Mouse (Mus musculus) gastrocnemius, postnatal 36 days (tissue): ENCODE results near the gene Vmn1r176. TPM values are rescaled to one million over a fixed set of nuclear protein-coding genes. Genes with fewer than 3 reads are reported as not detected.
"Not testable (repeated sequence)": the region's sequence is repeated elsewhere in the genome, so short reads cannot be mapped to it uniquely, and the experiment has no call there.

Source experiments
- DNase-seq, 2 experiments: peaks; one replicate each; pipeline ENCODE4 v3.0.0; 2022
- intact Hi-C: fragments of 180-260 bp; cut with DNase I; formaldehyde crosslinking; loops from one replicate; pipeline ENCODE4 v1.15.1; 2025
- long read RNA-seq, 2 experiments: library from polyadenylated mRNA; stranded (forward); transcript quantifications; one replicate each; pipeline ENCODE4 v2.0.0; 2021
- total RNA-seq, 2 experiments: library from RNA; stranded (reverse); gene quantifications; 2 replicates each; pipeline ENCODE4 v1.2.3; 2021

The Vmn1r176 gene
- not detected for total RNA-seq
- long read RNA-seq, experiment 1 = 0 reads
- long read RNA-seq, experiment 2 = 0 reads

- DNase-seq, intact Hi-C loops: not testable (repeated sequence)
Measured at GRCm38 (mm10) chr7:23837272-23837671, at the start of gene Vmn1r176. Gene Vmn1r176 (minus strand): TSS chr7:23837372.

- intact Hi-C loops, DNase-seq: not testable (repeated sequence)
Measured at GRCm38 (mm10) chr7:23876918-23877317, 39.7 kb upstream of the Vmn1r176 start.

GRCm38 (mm10) chr7:23866349-23866748, 29.2 kb upstream of the Vmn1r176 start, which contains the start of gene Vmn1r177:
Gene Vmn1r177 (minus strand): TSS chr7:23866449.
- DNase-seq, intact Hi-C loops: not testable (repeated sequence)

GRCm38 (mm10) chr7:23810543-23810942, 26.6 kb downstream of the Vmn1r176 start, which contains the start of gene Vmn1r175:
Gene Vmn1r175 (minus strand): TSS chr7:23810643.
- DNase-seq, intact Hi-C loops: not testable (repeated sequence)

GRCm38 (mm10) chr7:23784526-23784925, 52.6 kb downstream of the Vmn1r176 start:
- no peak for DNase-seq

More at GRCm38 (mm10) chr7:23784526-23784925, 52.6 kb downstream of the Vmn1r176 start:
- intact Hi-C loops = no loop called here

Other genes starting within 250 kb of the Vmn1r176 start
- not detected for gene Vmn1r170, start 231.2 kb downstream of the Vmn1r176 start, total RNA-seq
- not detected for gene Vmn1r171, start 206.7 kb downstream of the Vmn1r176 start, total RNA-seq
- not detected for gene Vmn1r172, start 179.1 kb downstream of the Vmn1r176 start, total RNA-seq
- not detected for gene Vmn1r173, start 136.7 kb downstream of the Vmn1r176 start, total RNA-seq
- gene Vmn1r174, start 85.1 kb downstream of the Vmn1r176 start, total RNA-seq = not detected
- not detected for gene Vmn1r175, start 26.7 kb downstream of the Vmn1r176 start, total RNA-seq
- gene Vmn1r177, start 29.1 kb upstream of the Vmn1r176 start, total RNA-seq = not detected
- not detected for gene Vmn1r178, start 54.6 kb upstream of the Vmn1r176 start, total RNA-seq
- not detected for gene Vmn1r179, start 89.6 kb upstream of the Vmn1r176 start, total RNA-seq
- gene Vmn1r180, start 113.3 kb upstream of the Vmn1r176 start, total RNA-seq = not detected
- gene Vmn1r181, start 137.2 kb upstream of the Vmn1r176 start, total RNA-seq = not detected
- not detected for gene V1rd19, start 164.3 kb upstream of the Vmn1r176 start, total RNA-seq
- not detected for gene Vmn1r183, start 215.9 kb upstream of the Vmn1r176 start, total RNA-seq
- 10 to 100 TPM; 10.0 to 10.4 TPM for gene Zfp180, start 244.6 kb upstream of the Vmn1r176 start, total RNA-seq